Mouse (Mus musculus): ENCODE results near the gene Gm49721. TPM values are rescaled to one million over a fixed set of nuclear protein-coding genes. Genes with fewer than 3 reads are reported as not detected.
A peak's percentile ranks its signal among the peaks of the same experiment; 100 is the strongest.
"Not testable (repeated sequence)": the region's sequence is repeated elsewhere in the genome, so short reads cannot be mapped to it uniquely, and the experiment has no call there.

Gm49721 gene
- not detected in 2 replicates for polyA plus RNA-seq (2011; ENCODE audit: insufficient read depth, insufficient read length, low read depth, missing spikeins)

- H3K27me3 ChIP-seq (ENCODE audit: control insufficient read depth, insufficient read depth, low read length, poor library complexity, severe bottlenecking); H3K36me3 ChIP-seq (ENCODE audit: control insufficient read depth, insufficient read depth, low read length, poor library complexity, severe bottlenecking); H3K4me1 ChIP-seq (ENCODE audit: control insufficient read depth, insufficient read depth, low read length); H3K27ac ChIP-seq (ENCODE audit: insufficient read depth, low read length); H3K9me3 ChIP-seq (replicated peaks; ENCODE audit: control insufficient read depth, insufficient read depth, low read length, poor library complexity, severe bottlenecking): not testable (repeated sequence)
- Histone ChIP-seq H3K4me3 (ENCODE audit: low read depth, low read length) (peak within 1 kb of the TSS; percentile 95), H3K9ac (ENCODE audit: low read depth, poor library complexity, severe bottlenecking) (peak within 1 kb of the TSS; percentile 85)
Measured at GRCm38 (mm10) chr17:6978287-6979248, at the start of gene Gm49721. TSS of gene Gm49721 (plus strand) at chr17:6978904.

GRCm38 (mm10) chr17:6931625-6932024, 47.1 kb upstream of the Gm49721 start:
- not testable (repeated sequence) for H3K9ac ChIP-seq (ENCODE audit: low read depth, poor library complexity, severe bottlenecking); H3K4me3 ChIP-seq (ENCODE audit: low read depth, low read length); H3K4me1 ChIP-seq (ENCODE audit: control insufficient read depth, insufficient read depth, low read length); H3K9me3 ChIP-seq (replicated peaks; ENCODE audit: control insufficient read depth, insufficient read depth, low read length, poor library complexity, severe bottlenecking); H3K36me3 ChIP-seq (ENCODE audit: control insufficient read depth, insufficient read depth, low read length, poor library complexity, severe bottlenecking); H3K27me3 ChIP-seq (ENCODE audit: control insufficient read depth, insufficient read depth, low read length, poor library complexity, severe bottlenecking); H3K27ac ChIP-seq (ENCODE audit: insufficient read depth, low read length)

- H3K27me3 ChIP-seq (ENCODE audit: control insufficient read depth, insufficient read depth, low read length, poor library complexity, severe bottlenecking); H3K9me3 ChIP-seq (replicated peaks; ENCODE audit: control insufficient read depth, insufficient read depth, low read length, poor library complexity, severe bottlenecking); H3K4me1 ChIP-seq (ENCODE audit: control insufficient read depth, insufficient read depth, low read length); H3K9ac ChIP-seq (ENCODE audit: low read depth, poor library complexity, severe bottlenecking); H3K36me3 ChIP-seq (ENCODE audit: control insufficient read depth, insufficient read depth, low read length, poor library complexity, severe bottlenecking); H3K4me3 ChIP-seq (ENCODE audit: low read depth, low read length); H3K27ac ChIP-seq (ENCODE audit: insufficient read depth, low read length): not testable (repeated sequence)
Measured at GRCm38 (mm10) chr17:6942560-6942959, 36.1 kb upstream of the Gm49721 start.

GRCm38 (mm10) chr17:6947637-6947983, 31.1 kb upstream of the Gm49721 start:
- not testable (repeated sequence) for H3K9me3 ChIP-seq (replicated peaks; ENCODE audit: control insufficient read depth, insufficient read depth, low read length, poor library complexity, severe bottlenecking); H3K27ac ChIP-seq (ENCODE audit: insufficient read depth, low read length); H3K27me3 ChIP-seq (ENCODE audit: control insufficient read depth, insufficient read depth, low read length, poor library complexity, severe bottlenecking); H3K4me1 ChIP-seq (ENCODE audit: control insufficient read depth, insufficient read depth, low read length); H3K36me3 ChIP-seq (ENCODE audit: control insufficient read depth, insufficient read depth, low read length, poor library complexity, severe bottlenecking); H3K9ac ChIP-seq (ENCODE audit: low read depth, poor library complexity, severe bottlenecking); H3K4me3 ChIP-seq (ENCODE audit: low read depth, low read length)

GRCm38 (mm10) chr17:6947984-6948768, 30.5 kb upstream of the Gm49721 start, which contains the start of gene Rsph3b:
TSS of gene Rsph3b (minus strand) at chr17:6948682.
- Histone ChIP-seq H3K4me3 (ENCODE audit: low read depth, low read length) (peak within 1 kb of the TSS; percentile 80), H3K9ac (ENCODE audit: low read depth, poor library complexity, severe bottlenecking) (peak within 1 kb of the TSS; percentile 69), H3K27ac (ENCODE audit: insufficient read depth, low read length) (peak within 1 kb of the TSS; percentile 54)
- H3K4me1 ChIP-seq (ENCODE audit: control insufficient read depth, insufficient read depth, low read length); H3K9me3 ChIP-seq (replicated peaks; ENCODE audit: control insufficient read depth, insufficient read depth, low read length, poor library complexity, severe bottlenecking); H3K36me3 ChIP-seq (ENCODE audit: control insufficient read depth, insufficient read depth, low read length, poor library complexity, severe bottlenecking); H3K27me3 ChIP-seq (ENCODE audit: control insufficient read depth, insufficient read depth, low read length, poor library complexity, severe bottlenecking): not testable (repeated sequence)

- Histone ChIP-seq H3K9ac (ENCODE audit: low read depth, poor library complexity, severe bottlenecking) (peak overlapping the region; percentile 69), H3K27ac (ENCODE audit: insufficient read depth, low read length) (peak overlapping the region; percentile 54), H3K4me3 (ENCODE audit: low read depth, low read length) (peak overlapping the region; percentile 80)
- not testable (repeated sequence) for H3K9me3 ChIP-seq (replicated peaks; ENCODE audit: control insufficient read depth, insufficient read depth, low read length, poor library complexity, severe bottlenecking); H3K4me1 ChIP-seq (ENCODE audit: control insufficient read depth, insufficient read depth, low read length); H3K27me3 ChIP-seq (ENCODE audit: control insufficient read depth, insufficient read depth, low read length, poor library complexity, severe bottlenecking); H3K36me3 ChIP-seq (ENCODE audit: control insufficient read depth, insufficient read depth, low read length, poor library complexity, severe bottlenecking)
Measured at GRCm38 (mm10) chr17:6948769-6949228, 29.9 kb upstream of the Gm49721 start.

GRCm38 (mm10) chr17:6958881-6959280, 19.8 kb upstream of the Gm49721 start:
- not testable (repeated sequence) for H3K27me3 ChIP-seq (ENCODE audit: control insufficient read depth, insufficient read depth, low read length, poor library complexity, severe bottlenecking); H3K36me3 ChIP-seq (ENCODE audit: control insufficient read depth, insufficient read depth, low read length, poor library complexity, severe bottlenecking); H3K9ac ChIP-seq (ENCODE audit: low read depth, poor library complexity, severe bottlenecking); H3K9me3 ChIP-seq (replicated peaks; ENCODE audit: control insufficient read depth, insufficient read depth, low read length, poor library complexity, severe bottlenecking); H3K27ac ChIP-seq (ENCODE audit: insufficient read depth, low read length); H3K4me3 ChIP-seq (ENCODE audit: low read depth, low read length); H3K4me1 ChIP-seq (ENCODE audit: control insufficient read depth, insufficient read depth, low read length)

- peak overlapping the region; percentile 58 for H3K4me3 ChIP-seq (ENCODE audit: low read depth, low read length)
- H3K27ac ChIP-seq (ENCODE audit: insufficient read depth, low read length); H3K36me3 ChIP-seq (ENCODE audit: control insufficient read depth, insufficient read depth, low read length, poor library complexity, severe bottlenecking); H3K4me1 ChIP-seq (ENCODE audit: control insufficient read depth, insufficient read depth, low read length); H3K9me3 ChIP-seq (replicated peaks; ENCODE audit: control insufficient read depth, insufficient read depth, low read length, poor library complexity, severe bottlenecking); H3K27me3 ChIP-seq (ENCODE audit: control insufficient read depth, insufficient read depth, low read length, poor library complexity, severe bottlenecking): not testable (repeated sequence)
- H3K9ac ChIP-seq (ENCODE audit: low read depth, poor library complexity, severe bottlenecking), result peak overlapping the region; percentile 99
Measured at GRCm38 (mm10) chr17:6959543-6960259, 19.0 kb upstream of the Gm49721 start.

GRCm38 (mm10) chr17:6960349-6960748, 18.4 kb upstream of the Gm49721 start:
- not testable (repeated sequence) for H3K36me3 ChIP-seq (ENCODE audit: control insufficient read depth, insufficient read depth, low read length, poor library complexity, severe bottlenecking); H3K9me3 ChIP-seq (replicated peaks; ENCODE audit: control insufficient read depth, insufficient read depth, low read length, poor library complexity, severe bottlenecking); H3K27ac ChIP-seq (ENCODE audit: insufficient read depth, low read length); H3K27me3 ChIP-seq (ENCODE audit: control insufficient read depth, insufficient read depth, low read length, poor library complexity, severe bottlenecking); H3K4me1 ChIP-seq (ENCODE audit: control insufficient read depth, insufficient read depth, low read length)
- H3K4me3 ChIP-seq (ENCODE audit: low read depth, low read length), result peak overlapping the region; percentile 60
- peak overlapping the region; percentile 99 for H3K9ac ChIP-seq (ENCODE audit: low read depth, poor library complexity, severe bottlenecking)

Data from ES-Bruce4 (cell line).